Mouse (Mus musculus): Measurements from ENCODE around the gene Abcg4. TPM values are rescaled to one million over a fixed set of nuclear protein-coding genes. Genes with fewer than 3 reads are reported as not detected.
"Not testable (repeated sequence)": the region's sequence is repeated elsewhere in the genome, so short reads cannot be mapped to it uniquely, and the experiment has no call there.

Gene Abcg4
- polyA plus RNA-seq, 1 experiment from 2014 or later, result 9.2 TPM

GRCm38 (mm10) chr9:44327064-44327711 lies 38.8 kb upstream of the Abcg4 start:
- H3K27ac ChIP-seq, result peak overlapping the region; percentile 83
- WGBS, result 2% methylated on average over 22 of the region's 22 CpGs

GRCm38 (mm10) chr9:44326371-44327063 lies 38.1 kb upstream of the Abcg4 start:
- WGBS, result under 1% methylated on average over 38 of the region's 38 CpGs
- peak overlapping the region; percentile 67 for H3K4me2 ChIP-seq
- no peaks in the 10 kb centered on the region for H3K9me3 ChIP-seq (replicated peaks)
- peaks cover 29% of the 10 kb centered on the region for H3K36me3 ChIP-seq (ENCODE audit: poor library complexity, severe bottlenecking)
- ATAC-seq, result peak; percentile 97
- H3K4me1 ChIP-seq, result peaks cover 20% of the 10 kb centered on the region
- no peaks in the 10 kb centered on the region for H3K27me3 ChIP-seq
- peak overlapping the region; percentile 83 for H3K4me3 ChIP-seq
- H3K27ac ChIP-seq, result peak overlapping the region; percentile 83
- peak overlapping the region; percentile 86 for H3K9ac ChIP-seq

More at GRCm38 (mm10) chr9:44327064-44327711, 38.8 kb upstream of the Abcg4 start:
- H3K4me2 ChIP-seq, result peak overlapping the region; percentile 67
- H3K9me3 ChIP-seq (replicated peaks), result no peaks in the 10 kb centered on the region
- peak overlapping the region; percentile 83 for H3K4me3 ChIP-seq
- H3K36me3 ChIP-seq (ENCODE audit: poor library complexity, severe bottlenecking), result peaks cover 35% of the 10 kb centered on the region
- H3K4me1 ChIP-seq, result peaks cover 20% of the 10 kb centered on the region
- H3K9ac ChIP-seq, result peak overlapping the region; percentile 86
- no peaks in the 10 kb centered on the region for H3K27me3 ChIP-seq
- peak; percentile 43; the same call in 1 of the 2 replicates for ATAC-seq

GRCm38 (mm10) chr9:44325768-44326370 lies 37.5 kb upstream of the Abcg4 start, which contains the start of gene Dpagt1:
Dpagt1 (plus strand) TSS chr9:44326019.
- H3K4me1 ChIP-seq, result peaks cover 22% of the 10 kb centered on the region

GRCm38 (mm10) chr9:44325032-44325767 lies 36.8 kb upstream of the Abcg4 start:
- not testable (repeated sequence) for H3K27me3 ChIP-seq; ATAC-seq; H3K9me3 ChIP-seq (replicated peaks); H3K9ac ChIP-seq
- 65% methylated on average over 7 of the region's 8 CpGs for WGBS
- H3K4me1 ChIP-seq, result peaks cover 27% of the 10 kb centered on the region
- peak overlapping the region; percentile 83; the same call in 1 of the 2 replicates for H3K27ac ChIP-seq
- peaks cover 16% of the 10 kb centered on the region for H3K36me3 ChIP-seq (ENCODE audit: poor library complexity, severe bottlenecking)
- H3K4me2 ChIP-seq, result peak overlapping the region; percentile 67
- H3K4me3 ChIP-seq, result peak overlapping the region; percentile 83; the same call in 1 of the 2 replicates

More at GRCm38 (mm10) chr9:44325768-44326370, 37.5 kb upstream of the Abcg4 start, which contains the start of gene Dpagt1:
- Histone ChIP-seq H3K4me3 (peak within 1 kb of the TSS; percentile 83), H3K27ac (peak within 1 kb of the TSS; percentile 83), H3K9ac (peak within 1 kb of the TSS; percentile 86), H3K27me3 (no peaks in the 10 kb centered on the region), H3K36me3 (ENCODE audit: poor library complexity, severe bottlenecking) (peaks cover 23% of the 10 kb centered on the region), H3K9me3 (replicated peaks) (no peaks in the 10 kb centered on the region), H3K4me2 (peak within 1 kb of the TSS; percentile 67)
- ATAC-seq, result peak; percentile 28
- 4% methylated on average over 12 of the region's 12 CpGs for WGBS

- 86% methylated on average over 6 of the region's 6 CpGs for WGBS
These were observed 35.7 kb upstream of the Abcg4 start for GRCm38 (mm10) chr9:44324147-44324546.

GRCm38 (mm10) chr9:44323656-44324055 lies 35.2 kb upstream of the Abcg4 start:
- ATAC-seq; H3K36me3 ChIP-seq (ENCODE audit: poor library complexity, severe bottlenecking); H3K4me2 ChIP-seq; H3K9me3 ChIP-seq (replicated peaks); H3K9ac ChIP-seq; H3K4me3 ChIP-seq; H3K27me3 ChIP-seq; H3K27ac ChIP-seq: not testable (repeated sequence)
- H3K4me1 ChIP-seq, result peaks cover 37% of the 10 kb centered on the region
- WGBS, result 80% methylated on average over 4 of the region's 4 CpGs

More at GRCm38 (mm10) chr9:44324147-44324546, 35.7 kb upstream of the Abcg4 start:
- H3K4me1 ChIP-seq, result peaks cover 32% of the 10 kb centered on the region
- H3K27me3 ChIP-seq, result no peaks in the 10 kb centered on the region
- H3K4me2 ChIP-seq, result no peak overlapping the region
- no peak overlapping the region for H3K27ac ChIP-seq
- H3K9ac ChIP-seq, result no peak overlapping the region
- ATAC-seq, result no peak
- H3K4me3 ChIP-seq, result no peak overlapping the region
- H3K9me3 ChIP-seq (replicated peaks), result no peaks in the 10 kb centered on the region
- H3K36me3 ChIP-seq (ENCODE audit: poor library complexity, severe bottlenecking), result peaks cover 6% of the 10 kb centered on the region; the same call in 1 of the 2 replicates

- peak; percentile 17 for ATAC-seq
- peak overlapping the region; percentile 59 for H3K27ac ChIP-seq
- peaks cover 32% of the 10 kb centered on the region for H3K4me1 ChIP-seq
- peaks cover 14% of the 10 kb centered on the region for H3K36me3 ChIP-seq (ENCODE audit: poor library complexity, severe bottlenecking)
- H3K4me3 ChIP-seq, result peak overlapping the region; percentile 97
- H3K4me2 ChIP-seq, result peak overlapping the region; percentile 97
- no peaks in the 10 kb centered on the region for H3K9me3 ChIP-seq (replicated peaks)
- no peaks in the 10 kb centered on the region for H3K27me3 ChIP-seq
- H3K9ac ChIP-seq, result peak overlapping the region; percentile 93
- WGBS, result 19% methylated on average over 6 of the region's 6 CpGs
These were observed 32.4 kb upstream of the Abcg4 start for GRCm38 (mm10) chr9:44320799-44321133.

GRCm38 (mm10) chr9:44319887-44320798 lies 31.7 kb upstream of the Abcg4 start, which contains the start of gene C2cd2l:
C2cd2l (minus strand) TSS chr9:44320285.
- no peaks in the 10 kb centered on the region for H3K27me3 ChIP-seq
- H3K4me1 ChIP-seq, result peaks cover 29% of the 10 kb centered on the region
- H3K36me3 ChIP-seq (ENCODE audit: poor library complexity, severe bottlenecking), result peaks cover 20% of the 10 kb centered on the region
- 0% methylated on average over 59 of the region's 67 CpGs for WGBS
- peak within 1 kb of the TSS; percentile 93 for H3K9ac ChIP-seq
- peak; percentile 100 for ATAC-seq
- peak within 1 kb of the TSS; percentile 97 for H3K4me2 ChIP-seq
- no peaks in the 10 kb centered on the region for H3K9me3 ChIP-seq (replicated peaks)
- peak within 1 kb of the TSS; percentile 97 for H3K4me3 ChIP-seq
- H3K27ac ChIP-seq, result peak within 1 kb of the TSS; percentile 68

- peak; percentile 13 for ATAC-seq
- H3K4me1 ChIP-seq, result peaks cover 29% of the 10 kb centered on the region
- no peaks in the 10 kb centered on the region for H3K27me3 ChIP-seq
- H3K4me3 ChIP-seq, result peak overlapping the region; percentile 97
- no peaks in the 10 kb centered on the region for H3K9me3 ChIP-seq (replicated peaks)
- H3K27ac ChIP-seq, result peak overlapping the region; percentile 68
- peak overlapping the region; percentile 93 for H3K9ac ChIP-seq
- peak overlapping the region; percentile 97 for H3K4me2 ChIP-seq
- H3K36me3 ChIP-seq (ENCODE audit: poor library complexity, severe bottlenecking), result peaks cover 29% of the 10 kb centered on the region
- 3% methylated on average over 37 of the region's 37 CpGs for WGBS
These were observed 30.9 kb upstream of the Abcg4 start for GRCm38 (mm10) chr9:44319105-44319886.

- peaks cover 33% of the 10 kb centered on the region for H3K4me1 ChIP-seq
- WGBS, result 31% methylated on average over 3 of the region's 3 CpGs
- ATAC-seq, result no peak
These were observed 30.3 kb upstream of the Abcg4 start for GRCm38 (mm10) chr9:44318826-44319095.

More at GRCm38 (mm10) chr9:44318826-44319095, 30.3 kb upstream of the Abcg4 start:
- Histone ChIP-seq H3K36me3 (ENCODE audit: poor library complexity, severe bottlenecking) (peaks cover 34% of the 10 kb centered on the region), H3K27me3 (no peaks in the 10 kb centered on the region), H3K4me3 (peak overlapping the region; percentile 97), H3K9ac (peak overlapping the region; percentile 93), H3K27ac (no peak overlapping the region), H3K9me3 (replicated peaks) (no peaks in the 10 kb centered on the region), H3K4me2 (peak overlapping the region; percentile 97)
